Mouse (Mus musculus) gastrocnemius, adult 18-20 months (tissue): Measurements from ENCODE around the gene Ntrk1. TPM values are rescaled to one million over a fixed set of nuclear protein-coding genes. Genes with fewer than 3 reads are reported as not detected.
"Not testable (repeated sequence)": the region's sequence is repeated elsewhere in the genome, so short reads cannot be mapped to it uniquely, and the experiment has no call there.

ENCODE experiments used
- DNase-seq: peaks from one replicate; pipeline ENCODE4 v3.0.0; 2021; ENCODE audit warnings: low spot score
- long read RNA-seq, 2 experiments: library from polyadenylated mRNA; stranded (forward); transcript quantifications; one replicate each; pipeline ENCODE4 v2.0.0; 2021
- total RNA-seq, 2 experiments: library from RNA; stranded (reverse); gene quantifications; 2 replicates each; pipeline ENCODE4 v1.2.3; 2021

Gene Ntrk1
- total RNA-seq, result not detected
- long read RNA-seq, experiment 1, result 0 reads
- long read RNA-seq, experiment 2, result 0 reads

GRCm38 (mm10) chr3:87794922-87795325 lies at the start of gene Ntrk1:
Ntrk1 (minus strand) TSS chr3:87795162.
- DNase-seq, result no peak

GRCm38 (mm10) chr3:87840858-87841257 lies 45.9 kb upstream of the Ntrk1 start:
- no peak for DNase-seq

- DNase-seq, result peak; percentile 77
These were observed 43.7 kb upstream of the Ntrk1 start for GRCm38 (mm10) chr3:87838622-87839021.

GRCm38 (mm10) chr3:87833482-87833881 lies 38.5 kb upstream of the Ntrk1 start:
- DNase-seq, result no peak

GRCm38 (mm10) chr3:87832109-87832859 lies 37.3 kb upstream of the Ntrk1 start:
- DNase-seq, result no peak

- no peak for DNase-seq
These were observed 34.1 kb upstream of the Ntrk1 start for GRCm38 (mm10) chr3:87829025-87829424.

GRCm38 (mm10) chr3:87828435-87828834 lies 33.5 kb upstream of the Ntrk1 start:
- no peak for DNase-seq

GRCm38 (mm10) chr3:87824206-87824605 lies 29.2 kb upstream of the Ntrk1 start, which contains the start of gene Pear1:
Pear1 (minus strand) TSS chr3:87824306.
- DNase-seq, result not testable (repeated sequence)

GRCm38 (mm10) chr3:87818226-87818625 lies 23.3 kb upstream of the Ntrk1 start:
- no peak for DNase-seq

GRCm38 (mm10) chr3:87816646-87817093 lies 21.7 kb upstream of the Ntrk1 start:
- DNase-seq, result peak; percentile 79

- no peak for DNase-seq
These were observed 21.2 kb upstream of the Ntrk1 start for GRCm38 (mm10) chr3:87816166-87816565.

GRCm38 (mm10) chr3:87812873-87813272 lies 17.9 kb upstream of the Ntrk1 start:
- DNase-seq, result no peak

GRCm38 (mm10) chr3:87812413-87812812 lies 17.5 kb upstream of the Ntrk1 start:
- no peak for DNase-seq

- no peak for DNase-seq
These were observed 16.3 kb upstream of the Ntrk1 start for GRCm38 (mm10) chr3:87811297-87811696.

- DNase-seq, result no peak
These were observed 14.5 kb upstream of the Ntrk1 start for GRCm38 (mm10) chr3:87809322-87809962.

GRCm38 (mm10) chr3:87804038-87804677 lies 9.2 kb upstream of the Ntrk1 start:
- no peak for DNase-seq

- no peak for DNase-seq
These were observed 6.7 kb upstream of the Ntrk1 start for GRCm38 (mm10) chr3:87801681-87802080.

GRCm38 (mm10) chr3:87796736-87797334 lies 1.9 kb upstream of the Ntrk1 start, which contains the start of gene Insrr:
Insrr (plus strand) TSS chr3:87796951.
- peak; percentile 25 for DNase-seq

GRCm38 (mm10) chr3:87795336-87796277 lies 645 bp upstream of the Ntrk1 start:
- DNase-seq, result peak; percentile 61

- no peak for DNase-seq
These were observed 5.2 kb downstream of the Ntrk1 start for GRCm38 (mm10) chr3:87789768-87790167.

GRCm38 (mm10) chr3:87789248-87789647 lies 5.7 kb downstream of the Ntrk1 start:
- DNase-seq, result no peak
